Mouse (Mus musculus) intestine, postnatal 0 days (tissue): ENCODE results near the gene Ppp1r9a. TPM values are rescaled to one million over a fixed set of nuclear protein-coding genes. Genes with fewer than 3 reads are reported as not detected.

Source experiments
- ATAC-seq: fragments of 200-750 bp; cut with Nextera tagmentation; 2 replicates; pipeline ENCODE4 v1.8.0; 2017; ENCODE audit warnings: mild to moderate bottlenecking, moderate TSS enrichment, moderate library complexity
- H3K27ac ChIP-seq: fragments of 300-500 bp; sonication (generic); 2 replicates; pipeline ENCODE4 v1.5.1; 2014; ENCODE audit warnings: mild to moderate bottlenecking, low read depth, low read length, moderate library complexity
- H3K27me3 ChIP-seq: fragments of 300-500 bp; sonication (generic); replicated peaks from 2 replicates; pipeline ENCODE4 v1.6.1; 2014; ENCODE audit warnings: low read length, mixed read lengths; ENCODE audit not compliant: control insufficient read depth, insufficient read depth
- H3K36me3 ChIP-seq: fragments of 300-500 bp; sonication (generic); 2 replicates; pipeline ENCODE4 v1.6.1; 2014; ENCODE audit warnings: mild to moderate bottlenecking, moderate library complexity; ENCODE audit not compliant: control insufficient read depth, insufficient read depth
- H3K4me1 ChIP-seq: fragments of 300-500 bp; sonication (generic); replicated peaks from 2 replicates; pipeline ENCODE4 v1.6.1; 2014; ENCODE audit warnings: antibody characterized with exemption, low read length, mixed read lengths; ENCODE audit not compliant: control insufficient read depth, insufficient read depth
- H3K4me2 ChIP-seq: fragments of 300-500 bp; sonication (generic); replicated peaks from 2 replicates; pipeline ENCODE4 v1.6.1; 2014; ENCODE audit warnings: low read depth, mild to moderate bottlenecking, moderate library complexity
- H3K4me3 ChIP-seq: fragments of 300-500 bp; sonication (generic); 2 replicates; pipeline ENCODE4 v1.5.1; 2014; ENCODE audit warnings: low read depth, low read length
- H3K9ac ChIP-seq: fragments of 300-500 bp; sonication (generic); 2 replicates; pipeline ENCODE4 v1.6.1; 2014; ENCODE audit warnings: mild to moderate bottlenecking, low read depth, low read length
- H3K9me3 ChIP-seq: fragments of 300-500 bp; sonication (generic); 2 replicates; pipeline ENCODE4 v1.6.1; 2016; ENCODE audit warnings: mixed run types; ENCODE audit not compliant: control insufficient read depth
- CTCF ChIP-seq: sonication (generic); IDR thresholded peaks from 2 replicates; pipeline ENCODE4 v1.5.1; 2016; ENCODE audit warnings: low read depth, mild to moderate bottlenecking, control low read depth, antibody characterized with exemption, moderate library complexity
- WGBS: fragments of 180-500 bp; shearing (Covaris S2); extraction: QIAGEN DNeasy Blood & Tissue Kit; methylation state at CpG from one replicate; pipeline ENCODE4 v1.1.7; 2014; 5-methylcytosine and 5-hydroxymethylcytosine counted together
- polyA plus RNA-seq: library from polyadenylated mRNA; unstranded; fragments of >200 nt; fragmentation: Nextera tagmentation; extraction: Ambion mirVana; gene quantifications from 2 replicates; pipeline ENCODE4 v1.2.1, GENCODE M21; 2015

The Ppp1r9a gene
- polyA plus RNA-seq, 1 experiment from 2014 or later = 2.1 TPM

GRCm38 (mm10) chr6:4948056-4948455, 45.3 kb downstream of the Ppp1r9a start:
- no peaks in the 10 kb centered on the region for H3K9me3 ChIP-seq
- H3K27ac ChIP-seq = no peak overlapping the region
- no peak for TF ChIP-seq CTCF
- H3K4me2 ChIP-seq = no peak overlapping the region
- WGBS = 90% methylated on average over 4 of the region's 4 CpGs
- no peaks in the 10 kb centered on the region for H3K27me3 ChIP-seq
- H3K36me3 ChIP-seq = no peaks in the 10 kb centered on the region
- H3K4me3 ChIP-seq = no peak overlapping the region
- ATAC-seq = no peak
- no peaks in the 10 kb centered on the region; the same call in 1 of the 2 replicates for H3K4me1 ChIP-seq
- H3K9ac ChIP-seq = no peak overlapping the region

GRCm38 (mm10) chr6:4949701-4950100, 47.0 kb downstream of the Ppp1r9a start:
- H3K4me3 ChIP-seq = no peak overlapping the region
- H3K27me3 ChIP-seq = no peaks in the 10 kb centered on the region
- no peak overlapping the region for H3K4me2 ChIP-seq
- H3K27ac ChIP-seq = no peak overlapping the region
- H3K9ac ChIP-seq = no peak overlapping the region
- no peak for ATAC-seq
- H3K9me3 ChIP-seq = no peaks in the 10 kb centered on the region
- TF ChIP-seq CTCF = no peak
- no peaks in the 10 kb centered on the region for H3K36me3 ChIP-seq
- WGBS = 85% methylated on average over 4 of the region's 4 CpGs
- H3K4me1 ChIP-seq = no peaks in the 10 kb centered on the region; the same call in 1 of the 2 replicates

GRCm38 (mm10) chr6:4953028-4953719, 50.5 kb downstream of the Ppp1r9a start:
- no peaks in the 10 kb centered on the region for H3K9me3 ChIP-seq
- no peaks in the 10 kb centered on the region; the same call in 1 of the 2 replicates for H3K4me1 ChIP-seq
- 56% methylated on average over 14 of the region's 14 CpGs for whole genome bisulfite sequencing
- H3K27me3 ChIP-seq = no peaks in the 10 kb centered on the region
- no peak overlapping the region; the same call in 1 of the 2 replicates for H3K4me2 ChIP-seq
- ATAC-seq = no peak
- no peak overlapping the region for H3K27ac ChIP-seq
- no peak overlapping the region for H3K4me3 ChIP-seq
- TF ChIP-seq CTCF = no peak
- H3K9ac ChIP-seq = no peak overlapping the region
- H3K36me3 ChIP-seq = no peaks in the 10 kb centered on the region

- Histone ChIP-seq H3K27me3 (no peaks in the 10 kb centered on the region), H3K4me1 (no peaks in the 10 kb centered on the region), H3K27ac (no peak overlapping the region), H3K4me3 (no peak overlapping the region), H3K9ac (no peak overlapping the region), H3K9me3 (no peaks in the 10 kb centered on the region), H3K4me2 (no peak overlapping the region), H3K36me3 (no peaks in the 10 kb centered on the region)
- WGBS = 58% methylated on average over 6 of the region's 6 CpGs
- TF ChIP-seq CTCF = no peak
- no peak for ATAC-seq
Observed at GRCm38 (mm10) chr6:4956651-4957050, 53.9 kb downstream of the Ppp1r9a start.

- Histone ChIP-seq H3K4me2 (no peak overlapping the region), H3K9me3 (no peaks in the 10 kb centered on the region), H3K9ac (no peak overlapping the region), H3K4me3 (no peak overlapping the region), H3K27me3 (no peaks in the 10 kb centered on the region), H3K36me3 (no peaks in the 10 kb centered on the region), H3K27ac (no peak overlapping the region), H3K4me1 (no peaks in the 10 kb centered on the region)
- no peak for ATAC-seq
- TF ChIP-seq CTCF = no peak
- WGBS = 57% methylated on average over 4 of the region's 4 CpGs
Observed at GRCm38 (mm10) chr6:4962197-4962596, 59.5 kb downstream of the Ppp1r9a start.

- TF ChIP-seq CTCF = no peak
- H3K4me1 ChIP-seq = no peaks in the 10 kb centered on the region
- no peak for ATAC-seq
- H3K4me3 ChIP-seq = no peak overlapping the region
- 88% methylated on average over 5 of the region's 5 CpGs for WGBS
- no peak overlapping the region for H3K9ac ChIP-seq
- no peaks in the 10 kb centered on the region for H3K9me3 ChIP-seq
- no peaks in the 10 kb centered on the region for H3K27me3 ChIP-seq
- H3K27ac ChIP-seq = no peak overlapping the region
- no peaks in the 10 kb centered on the region for H3K36me3 ChIP-seq
- H3K4me2 ChIP-seq = no peak overlapping the region
Observed at GRCm38 (mm10) chr6:4963049-4963448, 60.3 kb downstream of the Ppp1r9a start.

GRCm38 (mm10) chr6:4967236-4967635, 64.5 kb downstream of the Ppp1r9a start:
- Histone ChIP-seq H3K4me3 (no peak overlapping the region), H3K27me3 (no peaks in the 10 kb centered on the region), H3K4me1 (no peaks in the 10 kb centered on the region), H3K27ac (no peak overlapping the region), H3K9ac (no peak overlapping the region), H3K4me2 (no peak overlapping the region), H3K36me3 (no peaks in the 10 kb centered on the region), H3K9me3 (no peaks in the 10 kb centered on the region)
- 84% methylated on average over 4 of the region's 4 CpGs for WGBS
- ATAC-seq = no peak
- no peak for TF ChIP-seq CTCF
